Mouse (Mus musculus): Measurements from ENCODE around the gene Epha5. TPM values are rescaled to one million over a fixed set of nuclear protein-coding genes. Genes with fewer than 3 reads are reported as not detected.

Gene Epha5
- total and polyA plus RNA-seq, 2 experiments from 2014 or later = 53.9 to 61.3 TPM

GRCm38 (mm10) chr5:84320553-84320952, 96.6 kb downstream of the Epha5 start:
- Histone ChIP-seq H3K4me3 (ENCODE audit: low read depth, low read length) (no peak overlapping the region), H3K9ac (replicated peaks; ENCODE audit: low read length, poor library complexity, severe bottlenecking) (no peak overlapping the region)
- 23% methylated on average over 1 of the region's 1 CpGs for WGBS

GRCm38 (mm10) chr5:84320138-84320537, 97.0 kb downstream of the Epha5 start:
- DNase-seq (ENCODE audit: low spot score) (no peak), ATAC-seq (ENCODE audit: low FRiP score) (no peak)
- Histone ChIP-seq H3K4me1 (ENCODE audit: insufficient read depth, low read length) (no peaks in the 10 kb centered on the region), H3K4me2 (ENCODE audit: low read depth, low read length, poor library complexity, severe bottlenecking) (no peak overlapping the region), H3K36me3 (ENCODE audit: insufficient read depth, low read length) (no peaks in the 10 kb centered on the region), H3K9me3 (ENCODE audit: low read length) (no peaks in the 10 kb centered on the region), H3K27ac (ENCODE audit: low read depth, low read length) (no peak overlapping the region), H3K4me3 (ENCODE audit: low read depth, low read length) (no peak overlapping the region), H3K27me3 (ENCODE audit: insufficient read depth, low read length) (no peaks in the 10 kb centered on the region), H3K9ac (replicated peaks; ENCODE audit: low read length, poor library complexity, severe bottlenecking) (no peak overlapping the region)
- no peak for TF ChIP-seq CTCF (IDR thresholded peaks at IDR 0.05)
- 13% methylated on average over 4 of the region's 4 CpGs for WGBS

More at GRCm38 (mm10) chr5:84320553-84320952, 96.6 kb downstream of the Epha5 start:
- no peak for ATAC-seq (ENCODE audit: low FRiP score)
- H3K4me1 ChIP-seq (ENCODE audit: insufficient read depth, low read length) = no peaks in the 10 kb centered on the region
- no peaks in the 10 kb centered on the region for H3K36me3 ChIP-seq (ENCODE audit: insufficient read depth, low read length)
- no peak for DNase-seq (ENCODE audit: low spot score)
- no peak for TF ChIP-seq CTCF (IDR thresholded peaks at IDR 0.05)
- no peaks in the 10 kb centered on the region for H3K27me3 ChIP-seq (ENCODE audit: insufficient read depth, low read length)
- no peaks in the 10 kb centered on the region for H3K9me3 ChIP-seq (ENCODE audit: low read length)
- H3K27ac ChIP-seq (ENCODE audit: low read depth, low read length) = no peak overlapping the region
- H3K4me2 ChIP-seq (ENCODE audit: low read depth, low read length, poor library complexity, severe bottlenecking) = no peak overlapping the region

- no peak for DNase-seq (ENCODE audit: low spot score)
These were observed 98.3 kb downstream of the Epha5 start for GRCm38 (mm10) chr5:84318814-84319340.

GRCm38 (mm10) chr5:84317839-84318238, 99.3 kb downstream of the Epha5 start:
- Histone ChIP-seq H3K4me3 (ENCODE audit: low read depth, low read length) (no peak overlapping the region), H3K9me3 (ENCODE audit: low read length) (no peaks in the 10 kb centered on the region), H3K4me2 (ENCODE audit: low read depth, low read length, poor library complexity, severe bottlenecking) (no peak overlapping the region), H3K27ac (ENCODE audit: low read depth, low read length) (no peak overlapping the region), H3K27me3 (ENCODE audit: insufficient read depth, low read length) (no peaks in the 10 kb centered on the region), H3K9ac (replicated peaks; ENCODE audit: low read length, poor library complexity, severe bottlenecking) (no peak overlapping the region), H3K36me3 (ENCODE audit: insufficient read depth, low read length) (no peaks in the 10 kb centered on the region), H3K4me1 (ENCODE audit: insufficient read depth, low read length) (no peaks in the 10 kb centered on the region)
- 54% methylated on average over 4 of the region's 4 CpGs for WGBS
- DNase-seq (ENCODE audit: low spot score) (no peak), ATAC-seq (ENCODE audit: low FRiP score) (no peak)
- no peak for TF ChIP-seq CTCF (IDR thresholded peaks at IDR 0.05)

More at GRCm38 (mm10) chr5:84318814-84319340, 98.3 kb downstream of the Epha5 start:
- WGBS = 42% methylated on average over 8 of the region's 8 CpGs
- H3K36me3 ChIP-seq (ENCODE audit: insufficient read depth, low read length) = no peaks in the 10 kb centered on the region
- ATAC-seq (ENCODE audit: low FRiP score) = no peak
- H3K9me3 ChIP-seq (ENCODE audit: low read length) = no peaks in the 10 kb centered on the region
- H3K4me1 ChIP-seq (ENCODE audit: insufficient read depth, low read length) = no peaks in the 10 kb centered on the region
- no peak overlapping the region for H3K4me3 ChIP-seq (ENCODE audit: low read depth, low read length)
- no peak for TF ChIP-seq CTCF (IDR thresholded peaks at IDR 0.05)
- H3K27me3 ChIP-seq (ENCODE audit: insufficient read depth, low read length) = no peaks in the 10 kb centered on the region
- no peak overlapping the region for H3K27ac ChIP-seq (ENCODE audit: low read depth, low read length)
- no peak overlapping the region for H3K9ac ChIP-seq (replicated peaks; ENCODE audit: low read length, poor library complexity, severe bottlenecking)
- H3K4me2 ChIP-seq (ENCODE audit: low read depth, low read length, poor library complexity, severe bottlenecking) = no peak overlapping the region

GRCm38 (mm10) chr5:84313619-84314018, 103.6 kb downstream of the Epha5 start:
- H3K27ac ChIP-seq (ENCODE audit: low read depth, low read length) = no peak overlapping the region
- ATAC-seq (ENCODE audit: low FRiP score) = no peak
- H3K4me1 ChIP-seq (ENCODE audit: insufficient read depth, low read length) = no peaks in the 10 kb centered on the region
- H3K9ac ChIP-seq (replicated peaks; ENCODE audit: low read length, poor library complexity, severe bottlenecking) = no peak overlapping the region
- H3K4me3 ChIP-seq (ENCODE audit: low read depth, low read length) = no peak overlapping the region
- no peaks in the 10 kb centered on the region for H3K9me3 ChIP-seq (ENCODE audit: low read length)
- no peak for DNase-seq (ENCODE audit: low spot score)
- H3K4me2 ChIP-seq (ENCODE audit: low read depth, low read length, poor library complexity, severe bottlenecking) = no peak overlapping the region
- 64% methylated on average over 4 of the region's 4 CpGs for WGBS
- no peak for TF ChIP-seq CTCF (IDR thresholded peaks at IDR 0.05)
- no peaks in the 10 kb centered on the region for H3K36me3 ChIP-seq (ENCODE audit: insufficient read depth, low read length)
- no peaks in the 10 kb centered on the region for H3K27me3 ChIP-seq (ENCODE audit: insufficient read depth, low read length)

- Histone ChIP-seq H3K4me2 (ENCODE audit: low read depth, low read length, poor library complexity, severe bottlenecking) (no peak overlapping the region), H3K4me3 (ENCODE audit: low read depth, low read length) (no peak overlapping the region), H3K36me3 (ENCODE audit: insufficient read depth, low read length) (no peaks in the 10 kb centered on the region), H3K9ac (replicated peaks; ENCODE audit: low read length, poor library complexity, severe bottlenecking) (no peak overlapping the region), H3K27ac (ENCODE audit: low read depth, low read length) (no peak overlapping the region), H3K4me1 (ENCODE audit: insufficient read depth, low read length) (no peaks in the 10 kb centered on the region), H3K27me3 (ENCODE audit: insufficient read depth, low read length) (no peaks in the 10 kb centered on the region), H3K9me3 (ENCODE audit: low read length) (no peaks in the 10 kb centered on the region)
- ATAC-seq (ENCODE audit: low FRiP score) = no peak
- no peak for TF ChIP-seq CTCF (IDR thresholded peaks at IDR 0.05)
- no peak for DNase-seq (ENCODE audit: low spot score)
- 14% methylated on average over 8 of the region's 8 CpGs for WGBS
These were observed 118.1 kb downstream of the Epha5 start for GRCm38 (mm10) chr5:84298878-84299736.

Data from midbrain, postnatal 0 days (tissue).